Mouse (Mus musculus) heart, embryonic 12.5 days (tissue): ENCODE results near the gene Icmt. TPM values are rescaled to one million over a fixed set of nuclear protein-coding genes. Genes with fewer than 3 reads are reported as not detected.

Source experiments
- ATAC-seq: fragments of 200-750 bp; cut with Nextera tagmentation; 2 replicates; pipeline ENCODE4 v1.8.0; 2017; ENCODE audit warnings: moderate TSS enrichment, moderate library complexity; ENCODE audit not compliant: insufficient number of reproducible peaks, low FRiP score
- H3K27ac ChIP-seq: fragments of 300-500 bp; sonication (generic); 2 replicates; pipeline ENCODE4 v1.5.1; 2016; ENCODE audit warnings: mild to moderate bottlenecking, moderate library complexity; ENCODE audit not compliant: poor library complexity, severe bottlenecking
- H3K27me3 ChIP-seq: fragments of 300-500 bp; sonication (generic); replicated peaks from 2 replicates; pipeline ENCODE4 v1.6.1; 2016; ENCODE audit warnings: mild to moderate bottlenecking, moderate library complexity
- H3K36me3 ChIP-seq: fragments of 300-500 bp; sonication (generic); 2 replicates; pipeline ENCODE4 v1.6.1; 2016; ENCODE audit warnings: mild to moderate bottlenecking, moderate library complexity
- H3K4me1 ChIP-seq: fragments of 300-500 bp; sonication (generic); replicated peaks from 2 replicates; pipeline ENCODE4 v1.6.1; 2016; ENCODE audit warnings: mild to moderate bottlenecking
- H3K4me2 ChIP-seq: fragments of 300-500 bp; sonication (generic); 2 replicates; pipeline ENCODE4 v1.6.1; 2016; ENCODE audit warnings: mild to moderate bottlenecking, moderate library complexity
- H3K4me3 ChIP-seq: fragments of 300-500 bp; sonication (generic); 2 replicates; pipeline ENCODE4 v1.5.1; 2016; ENCODE audit warnings: mild to moderate bottlenecking
- H3K9ac ChIP-seq: fragments of 300-500 bp; sonication (generic); 2 replicates; pipeline ENCODE4 v1.6.1; 2016; ENCODE audit warnings: mild to moderate bottlenecking, moderate library complexity
- H3K9me3 ChIP-seq: fragments of 300-500 bp; sonication (generic); replicated peaks from 2 replicates; pipeline ENCODE4 v1.6.1; 2016; ENCODE audit warnings: mild to moderate bottlenecking, moderate library complexity
- WGBS: fragments of 180-500 bp; shearing (Covaris S2); methylation state at CpG from one replicate; pipeline ENCODE4 v1.1.7; 2016; 5-methylcytosine and 5-hydroxymethylcytosine counted together
- polyA plus RNA-seq: library from polyadenylated mRNA; unstranded; fragments of >200 nt; fragmentation: Nextera tagmentation; extraction: Ambion mirVana; gene quantifications from 2 replicates; pipeline ENCODE4 v1.2.1, GENCODE M21; 2016

The Icmt gene
- 24.0 and 25.4 TPM in 2 replicates for polyA plus RNA-seq

DNA sequence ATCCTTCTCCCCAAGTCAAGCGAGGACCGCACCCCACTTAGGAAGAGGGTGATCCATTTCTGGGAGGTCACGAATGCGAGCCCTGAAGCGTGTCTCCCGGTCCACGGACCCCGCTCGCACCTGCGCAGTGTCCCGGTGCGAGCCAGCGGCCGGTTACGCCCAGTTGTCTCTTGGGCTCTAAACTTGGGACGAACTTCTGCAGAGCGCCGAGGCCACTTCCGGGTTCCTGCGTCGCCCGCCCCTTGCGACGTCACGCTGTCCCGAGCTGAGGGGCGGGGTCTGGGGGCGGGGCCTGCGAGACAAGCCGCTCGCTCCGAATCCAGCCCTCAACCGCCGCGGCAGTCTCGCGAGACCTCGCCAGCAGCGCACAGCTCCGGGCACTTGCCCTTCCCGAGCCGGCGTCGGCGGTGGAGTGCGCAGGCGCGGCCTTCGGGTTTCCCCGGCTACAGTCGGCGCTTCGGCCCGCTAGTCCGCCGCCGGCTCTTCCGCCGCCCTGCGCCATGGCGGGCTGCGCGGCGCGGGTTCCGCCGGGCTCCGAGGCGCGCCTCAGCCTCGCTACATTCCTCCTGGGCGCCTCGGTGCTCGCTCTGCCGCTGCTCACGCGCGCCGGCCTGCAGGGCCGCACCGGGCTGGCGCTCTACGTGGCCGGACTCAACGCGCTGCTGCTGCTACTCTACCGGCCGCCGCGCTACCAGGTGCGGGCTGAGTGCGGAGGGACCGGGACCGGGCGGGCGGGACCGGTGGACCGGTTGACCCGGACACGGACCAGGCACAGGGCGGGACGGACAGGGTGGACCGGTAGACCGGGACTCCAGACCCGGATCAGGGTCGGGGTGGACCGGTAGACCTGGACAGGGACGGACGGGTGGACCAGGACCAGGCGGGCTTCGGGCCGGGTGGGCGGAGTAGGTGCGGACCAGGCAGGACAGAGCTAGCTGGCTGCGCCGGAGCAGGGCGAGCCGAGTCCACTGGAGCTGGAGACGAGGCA is at the start of gene Icmt:
Gene Icmt, plus strand, starts transcription at position 354 of the 988 bp plus-strand sequence.
- Histone ChIP-seq H3K9me3 (no peaks in the 10 kb centered on the region), H3K4me1 (peaks cover 22% of the 10 kb centered on the region), H3K4me3 (peak within 1 kb of the TSS; percentile 79), H3K27me3 (peaks cover 16% of the 10 kb centered on the region), H3K36me3 (peaks cover 25% of the 10 kb centered on the region), H3K4me2 (peak within 1 kb of the TSS; percentile 83), H3K9ac (peak within 1 kb of the TSS; percentile 90), H3K27ac (peak within 1 kb of the TSS; percentile 74)
- under 1% methylated on average over 118 of the region's 119 CpGs for WGBS
- peak; percentile 98 for ATAC-seq

GRCm38 (mm10) chr4:152250615-152251014 is 46.4 kb upstream of the Icmt start:
- Histone ChIP-seq H3K36me3 (no peaks in the 10 kb centered on the region), H3K9ac (no peak overlapping the region), H3K9me3 (no peaks in the 10 kb centered on the region), H3K27me3 (no peaks in the 10 kb centered on the region), H3K4me3 (no peak overlapping the region), H3K4me1 (peaks cover 68% of the 10 kb centered on the region), H3K4me2 (no peak overlapping the region), H3K27ac (no peak overlapping the region)
- WGBS: 83% methylated on average over 6 of the region's 6 CpGs
- ATAC-seq: no peak

DNA sequence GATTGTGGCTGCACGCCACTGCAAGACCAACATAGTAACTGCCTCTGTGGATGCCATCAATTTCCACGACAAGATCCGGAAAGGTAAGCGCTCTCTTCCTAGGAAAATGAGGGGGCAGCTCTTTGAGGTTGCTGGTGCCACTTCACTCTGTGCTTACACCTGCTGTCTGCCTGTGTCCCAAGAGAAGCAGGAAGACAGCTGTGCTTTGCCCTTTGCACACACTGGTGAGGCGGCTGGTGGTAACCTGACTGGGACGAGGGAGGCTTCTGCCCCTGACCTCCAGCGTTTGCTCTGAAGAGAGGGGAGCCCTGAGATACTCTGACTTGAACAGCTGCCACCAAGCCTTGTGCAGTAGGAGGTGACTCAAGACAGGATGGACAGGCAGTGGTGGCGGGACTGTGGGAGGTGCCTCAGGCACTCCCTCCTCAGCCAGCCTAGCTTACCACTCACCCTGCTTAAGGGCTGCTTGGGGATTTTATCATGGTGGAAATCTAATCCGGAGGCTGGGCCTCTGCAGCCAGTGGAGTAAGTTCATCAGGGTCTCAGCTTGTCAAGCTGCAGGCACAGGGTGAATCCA is 43.8 kb upstream of the Icmt start:
- Histone ChIP-seq H3K4me1 (peaks cover 66% of the 10 kb centered on the region), H3K27me3 (no peaks in the 10 kb centered on the region), H3K36me3 (no peaks in the 10 kb centered on the region), H3K9me3 (no peaks in the 10 kb centered on the region), H3K4me2 (no peak overlapping the region), H3K9ac (no peak overlapping the region), H3K4me3 (no peak overlapping the region), H3K27ac (peak overlapping the region; percentile 55)
- no peak for ATAC-seq
- WGBS: 60% methylated on average over 9 of the region's 9 CpGs

- peak; percentile 51; the same call in 1 of the 2 replicates for ATAC-seq
- H3K9ac ChIP-seq: no peak overlapping the region; the same call in 1 of the 2 replicates
- no peaks in the 10 kb centered on the region for H3K27me3 ChIP-seq
- H3K4me2 ChIP-seq: peak overlapping the region; percentile 20; the same call in 1 of the 2 replicates
- H3K4me3 ChIP-seq: no peak overlapping the region
- no peaks in the 10 kb centered on the region for H3K9me3 ChIP-seq
- H3K27ac ChIP-seq: peak overlapping the region; percentile 71
- 0 out of 2 replicates have a peak, but pooled peaks cover 8% of the 10 kb centered on the region for H3K36me3 ChIP-seq
- 8% methylated on average over 6 of the region's 6 CpGs for WGBS
- H3K4me1 ChIP-seq: peaks cover 87% of the 10 kb centered on the region
Measured at GRCm38 (mm10) chr4:152257070-152257469, 40.0 kb upstream of the Icmt start.

GRCm38 (mm10) chr4:152260451-152260850 is 36.6 kb upstream of the Icmt start:
- Histone ChIP-seq H3K36me3 (peaks cover 16% of the 10 kb centered on the region), H3K9me3 (no peaks in the 10 kb centered on the region), H3K27me3 (no peaks in the 10 kb centered on the region), H3K4me3 (no peak overlapping the region), H3K9ac (no peak overlapping the region), H3K27ac (no peak overlapping the region), H3K4me2 (no peak overlapping the region), H3K4me1 (peaks cover 85% of the 10 kb centered on the region)
- no peak for ATAC-seq
- 90% methylated on average over 8 of the region's 8 CpGs for WGBS

- WGBS: 33% methylated on average over 9 of the region's 9 CpGs
- 0 out of 2 replicates have a peak, but pooled peaks have one; percentile 13 for ATAC-seq
- H3K9ac ChIP-seq: peak overlapping the region; percentile 15; the same call in 1 of the 2 replicates
Measured at GRCm38 (mm10) chr4:152262187-152262586, 34.8 kb upstream of the Icmt start.

DNA sequence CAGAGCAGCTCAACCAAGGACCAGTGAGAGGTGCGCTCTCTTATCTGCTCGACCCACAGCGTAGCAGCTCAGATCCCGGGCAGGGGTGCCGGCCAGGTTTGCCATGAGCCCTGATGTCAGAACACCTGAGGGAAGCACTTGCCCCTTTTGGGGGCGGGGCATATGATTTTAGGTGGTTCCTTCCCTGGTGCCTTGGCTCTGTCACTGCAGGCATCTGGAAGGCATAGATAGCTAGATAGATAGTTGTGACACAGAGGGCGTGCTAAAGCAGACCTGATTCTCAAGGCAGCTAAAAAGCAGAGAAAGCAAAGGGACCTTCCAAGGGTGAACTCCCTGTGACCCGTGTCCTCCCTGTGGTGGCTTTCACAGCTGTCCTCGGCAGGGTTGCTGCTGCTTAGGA is 33.9 kb upstream of the Icmt start:
- H3K27me3 ChIP-seq: no peaks in the 10 kb centered on the region
- H3K9ac ChIP-seq: no peak overlapping the region
- no peak overlapping the region for H3K4me2 ChIP-seq
- H3K9me3 ChIP-seq: no peaks in the 10 kb centered on the region
- 40% methylated on average over 9 of the region's 9 CpGs for WGBS
- no peak overlapping the region for H3K4me3 ChIP-seq
- peaks cover 75% of the 10 kb centered on the region for H3K4me1 ChIP-seq
- peaks cover 20% of the 10 kb centered on the region for H3K36me3 ChIP-seq
- ATAC-seq: no peak
- peak overlapping the region; percentile 88 for H3K27ac ChIP-seq

More at GRCm38 (mm10) chr4:152262187-152262586, 34.8 kb upstream of the Icmt start:
- Histone ChIP-seq H3K4me3 (no peak overlapping the region), H3K27ac (peak overlapping the region; percentile 88), H3K4me2 (peak overlapping the region; percentile 39), H3K27me3 (no peaks in the 10 kb centered on the region), H3K4me1 (peaks cover 79% of the 10 kb centered on the region), H3K36me3 (peaks cover 18% of the 10 kb centered on the region), H3K9me3 (no peaks in the 10 kb centered on the region)

- ATAC-seq: peak; percentile 81
- H3K27ac ChIP-seq: peak overlapping the region; percentile 88
- H3K9ac ChIP-seq: peak overlapping the region; percentile 6; the same call in 1 of the 2 replicates
- H3K27me3 ChIP-seq: no peaks in the 10 kb centered on the region
- 30% methylated on average over 10 of the region's 10 CpGs for WGBS
- peak overlapping the region; percentile 1; the same call in 1 of the 2 replicates for H3K4me2 ChIP-seq
- peaks cover 23% of the 10 kb centered on the region for H3K36me3 ChIP-seq
- H3K4me3 ChIP-seq: no peak overlapping the region
- H3K4me1 ChIP-seq: peaks cover 69% of the 10 kb centered on the region
- H3K9me3 ChIP-seq: no peaks in the 10 kb centered on the region
Measured at GRCm38 (mm10) chr4:152263512-152264176, 33.4 kb upstream of the Icmt start.

DNA sequence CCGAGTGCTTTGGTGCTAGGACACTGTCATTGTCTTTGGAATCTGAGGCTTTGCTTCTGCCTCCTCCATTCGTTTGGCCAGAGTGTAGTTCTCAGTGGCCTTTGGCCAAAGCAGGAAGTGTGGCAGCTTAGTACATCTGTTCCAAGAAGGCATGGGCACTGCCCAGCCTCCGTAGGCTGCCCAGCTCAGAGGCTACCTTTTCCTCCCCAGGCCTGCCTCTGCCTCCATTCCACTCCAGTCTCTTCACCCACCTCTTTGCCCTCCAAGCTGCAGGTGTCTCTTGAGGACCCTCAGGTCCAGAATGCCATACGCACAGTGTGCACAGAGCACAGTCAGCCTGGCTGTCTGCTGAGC is 32.9 kb upstream of the Icmt start:
- no peaks in the 10 kb centered on the region for H3K9me3 ChIP-seq
- peak overlapping the region; percentile 88 for H3K27ac ChIP-seq
- H3K36me3 ChIP-seq: peaks cover 23% of the 10 kb centered on the region
- no peak for ATAC-seq
- peak overlapping the region; percentile 6; the same call in 1 of the 2 replicates for H3K9ac ChIP-seq
- H3K4me3 ChIP-seq: no peak overlapping the region
- no peaks in the 10 kb centered on the region for H3K27me3 ChIP-seq
- H3K4me1 ChIP-seq: peaks cover 64% of the 10 kb centered on the region
- WGBS: 43% methylated on average over 4 of the region's 4 CpGs
- peak overlapping the region; percentile 1; the same call in 1 of the 2 replicates for H3K4me2 ChIP-seq

DNA sequence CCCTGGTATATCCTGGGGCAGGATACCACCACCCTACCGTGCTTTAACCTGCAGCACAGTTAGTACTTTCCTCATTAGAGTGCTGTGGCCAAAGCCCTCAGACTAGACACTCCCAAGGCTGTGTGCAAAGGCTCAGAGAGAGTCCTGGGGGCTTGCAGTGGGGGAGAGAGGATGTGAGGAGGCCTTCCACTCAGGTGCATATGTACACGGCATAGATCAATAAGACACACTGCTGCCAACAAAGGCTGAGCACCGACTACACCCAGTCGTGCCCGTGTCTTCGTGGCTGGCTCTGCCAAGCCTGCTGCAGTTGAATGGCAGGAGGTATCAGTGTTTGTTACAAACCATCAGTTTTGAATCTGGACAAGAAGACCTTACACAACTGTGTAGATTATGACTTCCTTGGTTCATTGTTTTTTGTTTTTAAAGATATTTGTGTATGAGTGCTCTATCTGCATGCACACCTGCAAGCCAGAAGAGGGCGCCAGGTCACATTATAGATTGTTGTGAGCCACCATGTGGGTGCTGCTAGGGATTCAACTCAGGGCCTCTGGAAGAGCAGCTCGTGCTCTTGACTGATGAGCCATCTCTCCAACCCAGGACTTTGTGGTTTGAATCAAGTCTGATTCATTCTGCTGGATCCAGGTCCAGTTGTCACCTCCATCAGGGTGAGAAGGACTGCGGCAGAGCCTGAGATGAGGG is 32.0 kb upstream of the Icmt start:
- no peak overlapping the region for H3K4me3 ChIP-seq
- WGBS: 92% methylated on average over 9 of the region's 9 CpGs
- H3K4me1 ChIP-seq: peaks cover 62% of the 10 kb centered on the region
- H3K4me2 ChIP-seq: no peak overlapping the region
- no peak overlapping the region for H3K9ac ChIP-seq
- H3K9me3 ChIP-seq: no peaks in the 10 kb centered on the region
- H3K27me3 ChIP-seq: no peaks in the 10 kb centered on the region
- no peak for ATAC-seq
- 0 out of 2 replicates have a peak overlapping the region, but pooled peaks have one; percentile 5 for H3K27ac ChIP-seq
- peaks cover 23% of the 10 kb centered on the region for H3K36me3 ChIP-seq
